Mouse (Mus musculus) hindbrain, embryonic 14.5 days (tissue): Measurements from ENCODE around the gene St6galnac3. TPM values are rescaled to one million over a fixed set of nuclear protein-coding genes. Genes with fewer than 3 reads are reported as not detected.

Experiments used
- ATAC-seq: fragments of 200-750 bp; cut with Nextera tagmentation; 2 replicates; pipeline ENCODE4 v1.8.0; 2017; ENCODE audit warnings: moderate number of reproducible peaks, mild to moderate bottlenecking, moderate TSS enrichment, moderate library complexity; ENCODE audit not compliant: low FRiP score
- DNase-seq: peaks from one replicate; pipeline ENCODE4 v3.0.0-alpha.2; 2015; ENCODE audit warnings: low spot score
- H3K27ac ChIP-seq: fragments of 300-500 bp; sonication (generic); 2 replicates; pipeline ENCODE4 v1.5.1; 2014; ENCODE audit warnings: mild to moderate bottlenecking, moderate library complexity
- H3K27me3 ChIP-seq: fragments of 300-500 bp; sonication (generic); 2 replicates; pipeline ENCODE4 v1.6.1; 2014; ENCODE audit warnings: mild to moderate bottlenecking, low read length, mixed read lengths; ENCODE audit not compliant: control insufficient read depth, insufficient read depth
- H3K36me3 ChIP-seq: fragments of 300-500 bp; sonication (generic); replicated peaks from 2 replicates; pipeline ENCODE4 v1.6.1; 2014; ENCODE audit not compliant: control insufficient read depth, insufficient read depth
- H3K4me1 ChIP-seq: fragments of 300-500 bp; sonication (generic); replicated peaks from 2 replicates; pipeline ENCODE4 v1.6.1; 2014; ENCODE audit warnings: antibody characterized with exemption, low read length, mixed read lengths; ENCODE audit not compliant: control insufficient read depth, insufficient read depth
- H3K4me2 ChIP-seq: fragments of 300-500 bp; sonication (generic); replicated peaks from 2 replicates; pipeline ENCODE4 v1.6.1; 2014; ENCODE audit warnings: mild to moderate bottlenecking, moderate library complexity
- H3K4me3 ChIP-seq: fragments of 300-500 bp; sonication (generic); replicated peaks from 2 replicates; pipeline ENCODE4 v1.5.1; 2014; ENCODE audit warnings: mild to moderate bottlenecking, low read length
- H3K9ac ChIP-seq: fragments of 300-500 bp; sonication (generic); 2 replicates; pipeline ENCODE4 v1.6.1; 2014
- H3K9me3 ChIP-seq: fragments of 300-500 bp; sonication (generic); 2 replicates; pipeline ENCODE4 v1.6.1; 2016; ENCODE audit warnings: low read length; ENCODE audit not compliant: control insufficient read depth
- WGBS: fragments of 180-500 bp; shearing (Covaris S2); extraction: QIAGEN DNeasy Blood & Tissue Kit; methylation state at CpG from one replicate; pipeline ENCODE4 v1.1.7; 2014; 5-methylcytosine and 5-hydroxymethylcytosine counted together
- polyA plus RNA-seq: library from polyadenylated mRNA; unstranded; fragments of >200 nt; fragmentation: Nextera tagmentation; extraction: Ambion mirVana; gene quantifications from 2 replicates; pipeline ENCODE4 v1.2.1, GENCODE M21; 2014

The St6galnac3 gene
- polyA plus RNA-seq, 1 experiment from 2014 or later: 28.3 TPM

- Histone ChIP-seq H3K36me3 (no peaks in the 10 kb centered on the region), H3K4me2 (no peak overlapping the region), H3K9ac (no peak overlapping the region), H3K27me3 (no peaks in the 10 kb centered on the region), H3K27ac (no peak overlapping the region), H3K9me3 (no peaks in the 10 kb centered on the region), H3K4me1 (peaks cover 21% of the 10 kb centered on the region), H3K4me3 (no peak overlapping the region)
- no peak for ATAC-seq
- 100% methylated on average over 2 of the region's 2 CpGs for WGBS
- DNase-seq: no peak
Measured at GRCm38 (mm10) chr3:153507599-153507998, 217.4 kb downstream of the St6galnac3 start.

- no peak overlapping the region for H3K9ac ChIP-seq
- H3K4me3 ChIP-seq: no peak overlapping the region
- no peak overlapping the region for H3K4me2 ChIP-seq
- H3K9me3 ChIP-seq: no peaks in the 10 kb centered on the region
- no peaks in the 10 kb centered on the region for H3K36me3 ChIP-seq
- no peak for ATAC-seq
- H3K4me1 ChIP-seq: 0 out of 2 replicates have a peak, but pooled peaks cover 10% of the 10 kb centered on the region
- no peak for DNase-seq
- WGBS: 32% methylated on average over 4 of the region's 4 CpGs
- peak overlapping the region; percentile 47; the same call in 1 of the 2 replicates for H3K27ac ChIP-seq
- no peaks in the 10 kb centered on the region for H3K27me3 ChIP-seq
Measured at GRCm38 (mm10) chr3:153502488-153502887, 222.5 kb downstream of the St6galnac3 start.

- no peak overlapping the region for H3K9ac ChIP-seq
- H3K36me3 ChIP-seq: no peaks in the 10 kb centered on the region
- 52% methylated on average over 3 of the region's 3 CpGs for WGBS
- H3K4me2 ChIP-seq: no peak overlapping the region
- H3K27me3 ChIP-seq: no peaks in the 10 kb centered on the region
- ATAC-seq: no peak
- peak; percentile 71 for DNase-seq
- no peak overlapping the region for H3K4me3 ChIP-seq
- H3K4me1 ChIP-seq: 0 out of 2 replicates have a peak, but pooled peaks cover 10% of the 10 kb centered on the region
- no peaks in the 10 kb centered on the region for H3K9me3 ChIP-seq
- H3K27ac ChIP-seq: no peak overlapping the region
Measured at GRCm38 (mm10) chr3:153501333-153501877, 223.6 kb downstream of the St6galnac3 start.

- no peak for DNase-seq
- Histone ChIP-seq H3K27me3 (no peaks in the 10 kb centered on the region), H3K4me1 (peaks cover 23% of the 10 kb centered on the region; the same call in 1 of the 2 replicates), H3K4me3 (no peak overlapping the region), H3K36me3 (no peaks in the 10 kb centered on the region), H3K9me3 (no peaks in the 10 kb centered on the region), H3K9ac (no peak overlapping the region), H3K27ac (no peak overlapping the region), H3K4me2 (no peak overlapping the region)
- WGBS: 73% methylated on average over 1 of the region's 1 CpGs
- ATAC-seq: no peak
Measured at GRCm38 (mm10) chr3:153492986-153493385, 232.0 kb downstream of the St6galnac3 start.

- no peaks in the 10 kb centered on the region for H3K36me3 ChIP-seq
- H3K9ac ChIP-seq: no peak overlapping the region
- no peak overlapping the region for H3K4me2 ChIP-seq
- H3K27me3 ChIP-seq: no peaks in the 10 kb centered on the region
- H3K9me3 ChIP-seq: no peaks in the 10 kb centered on the region
- peak overlapping the region; percentile 28; the same call in 1 of the 2 replicates for H3K27ac ChIP-seq
- peaks cover 24% of the 10 kb centered on the region; the same call in 1 of the 2 replicates for H3K4me1 ChIP-seq
- DNase-seq (no peak), ATAC-seq (no peak)
- H3K4me3 ChIP-seq: no peak overlapping the region
- WGBS: 41% methylated on average over 9 of the region's 9 CpGs
Measured at GRCm38 (mm10) chr3:153489718-153490117, 235.3 kb downstream of the St6galnac3 start.

GRCm38 (mm10) chr3:153488931-153489330 lies 236.0 kb downstream of the St6galnac3 start:
- WGBS: 79% methylated on average over 5 of the region's 5 CpGs

GRCm38 (mm10) chr3:153485176-153485575 lies 239.8 kb downstream of the St6galnac3 start:
- ATAC-seq: no peak
- H3K9ac ChIP-seq: no peak overlapping the region

More at GRCm38 (mm10) chr3:153488931-153489330, 236.0 kb downstream of the St6galnac3 start:
- no peak overlapping the region for H3K4me2 ChIP-seq
- H3K36me3 ChIP-seq: no peaks in the 10 kb centered on the region
- no peak overlapping the region for H3K27ac ChIP-seq
- H3K27me3 ChIP-seq: no peaks in the 10 kb centered on the region
- ATAC-seq (no peak), DNase-seq (no peak)
- no peak overlapping the region for H3K9ac ChIP-seq
- no peak overlapping the region for H3K4me3 ChIP-seq
- H3K4me1 ChIP-seq: peaks cover 26% of the 10 kb centered on the region; the same call in 1 of the 2 replicates
- H3K9me3 ChIP-seq: no peaks in the 10 kb centered on the region

GRCm38 (mm10) chr3:153484701-153485100 lies 240.3 kb downstream of the St6galnac3 start:
- ATAC-seq (no peak), DNase-seq (no peak)
- no peaks in the 10 kb centered on the region for H3K27me3 ChIP-seq
- H3K4me2 ChIP-seq: no peak overlapping the region
- no peak overlapping the region for H3K4me3 ChIP-seq
- no peaks in the 10 kb centered on the region for H3K9me3 ChIP-seq
- H3K9ac ChIP-seq: no peak overlapping the region
- no peak overlapping the region; the same call in 1 of the 2 replicates for H3K27ac ChIP-seq
- peaks cover 24% of the 10 kb centered on the region for H3K4me1 ChIP-seq
- no peaks in the 10 kb centered on the region for H3K36me3 ChIP-seq
- 61% methylated on average over 7 of the region's 7 CpGs for WGBS

More at GRCm38 (mm10) chr3:153485176-153485575, 239.8 kb downstream of the St6galnac3 start:
- no peaks in the 10 kb centered on the region for H3K27me3 ChIP-seq
- no peak overlapping the region for H3K4me2 ChIP-seq
- no peak overlapping the region for H3K4me3 ChIP-seq
- H3K9me3 ChIP-seq: no peaks in the 10 kb centered on the region
- no peak for DNase-seq
- no peak overlapping the region for H3K27ac ChIP-seq
- H3K36me3 ChIP-seq: no peaks in the 10 kb centered on the region
- 83% methylated on average over 5 of the region's 5 CpGs for WGBS
- peaks cover 27% of the 10 kb centered on the region for H3K4me1 ChIP-seq

GRCm38 (mm10) chr3:153483691-153484090 lies 241.3 kb downstream of the St6galnac3 start:
- no peaks in the 10 kb centered on the region for H3K27me3 ChIP-seq
- H3K4me1 ChIP-seq: peaks cover 17% of the 10 kb centered on the region; the same call in 1 of the 2 replicates
- no peak overlapping the region for H3K9ac ChIP-seq
- no peak overlapping the region for H3K4me2 ChIP-seq
- whole genome bisulfite sequencing: 91% methylated on average over 4 of the region's 4 CpGs
- no peak overlapping the region for H3K4me3 ChIP-seq
- H3K27ac ChIP-seq: no peak overlapping the region
- ATAC-seq: no peak
- no peak for DNase-seq
- H3K36me3 ChIP-seq: no peaks in the 10 kb centered on the region
- no peaks in the 10 kb centered on the region for H3K9me3 ChIP-seq
